Mouse (Mus musculus) heart, embryonic 14.5 days (tissue): ENCODE measurements around the gene Sox5. TPM values are rescaled to one million over a fixed set of nuclear protein-coding genes. Genes with fewer than 3 reads are reported as not detected.

Source experiments
- ATAC-seq: fragments of 200-750 bp; cut with Nextera tagmentation; 2 replicates; pipeline ENCODE4 v1.8.0; 2017; ENCODE audit warnings: low read depth, moderate TSS enrichment; ENCODE audit not compliant: insufficient number of reproducible peaks, insufficient read depth, low FRiP score
- H3K27ac ChIP-seq, 2 experiments: fragments of 200-500 bp in 1 of 2; fragments of 300-500 bp in 1 of 2; sonication (generic) in 1 of 2; replicated peaks in 1 of 2; 2 replicates each; pipeline ENCODE4 v1.5.1; 2012 to 2014; ENCODE audit warnings: low read depth in 2 of 2, low read length in 2 of 2, control low read depth in 1 of 2, mild to moderate bottlenecking in 1 of 2, mixed read lengths in 1 of 2; ENCODE audit not compliant: control insufficient read depth in 1 of 2, insufficient read depth in 1 of 2
- H3K27me3 ChIP-seq: fragments of 300-500 bp; sonication (generic); 2 replicates; pipeline ENCODE4 v1.6.1; 2014; ENCODE audit warnings: mild to moderate bottlenecking, low read length, control low read depth; ENCODE audit not compliant: control insufficient read depth, insufficient read depth
- H3K36me3 ChIP-seq: fragments of 300-500 bp; sonication (generic); 2 replicates; pipeline ENCODE4 v1.6.1; 2014; ENCODE audit warnings: mild to moderate bottlenecking, control low read depth, low read length, mixed read lengths; ENCODE audit not compliant: control insufficient read depth, insufficient read depth
- H3K4me1 ChIP-seq, 2 experiments: fragments of 200-500 bp in 1 of 2; fragments of 300-500 bp in 1 of 2; sonication (generic) in 1 of 2; 2 replicates each; pipeline ENCODE4 v1.6.1; 2012 to 2014; ENCODE audit warnings: low read length in 2 of 2, control low read depth in 1 of 2, mixed read lengths in 1 of 2; ENCODE audit not compliant: control insufficient read depth in 2 of 2, insufficient read depth in 2 of 2
- H3K4me2 ChIP-seq: fragments of 300-500 bp; sonication (generic); 2 replicates; pipeline ENCODE4 v1.6.1; 2014; ENCODE audit warnings: mild to moderate bottlenecking, low read length
- H3K4me3 ChIP-seq, 2 experiments: fragments of 200-500 bp in 1 of 2; fragments of 300-500 bp in 1 of 2; sonication (generic) in 1 of 2; 2 replicates each; pipeline ENCODE4 v1.5.1; 2012 to 2014; ENCODE audit warnings: low read length in 2 of 2, mild to moderate bottlenecking in 2 of 2, control low read depth in 1 of 2, low read depth in 1 of 2, moderate library complexity in 1 of 2; ENCODE audit not compliant: control insufficient read depth in 1 of 2, insufficient read depth in 1 of 2
- H3K9ac ChIP-seq: fragments of 300-500 bp; sonication (generic); 2 replicates; pipeline ENCODE4 v1.6.1; 2014; ENCODE audit warnings: mild to moderate bottlenecking, low read length
- H3K9me3 ChIP-seq: fragments of 300-500 bp; sonication (generic); 2 replicates; pipeline ENCODE4 v1.6.1; 2016; ENCODE audit warnings: low read length, control low read depth; ENCODE audit not compliant: control insufficient read depth
- WGBS: fragments of 180-500 bp; shearing (Covaris S2); extraction: QIAGEN DNeasy Blood & Tissue Kit; methylation state at CpG from one replicate; pipeline ENCODE4 v1.1.7; 2014; 5-methylcytosine and 5-hydroxymethylcytosine counted together
- polyA plus RNA-seq: library from polyadenylated mRNA; unstranded; fragments of >200 nt; fragmentation: Nextera tagmentation; extraction: Ambion mirVana; gene quantifications from 2 replicates; pipeline ENCODE4 v1.2.1, GENCODE M21; 2014

Sox5 gene
- polyA plus RNA-seq, 1 experiment from 2014 or later: 10.6 TPM

DNA sequence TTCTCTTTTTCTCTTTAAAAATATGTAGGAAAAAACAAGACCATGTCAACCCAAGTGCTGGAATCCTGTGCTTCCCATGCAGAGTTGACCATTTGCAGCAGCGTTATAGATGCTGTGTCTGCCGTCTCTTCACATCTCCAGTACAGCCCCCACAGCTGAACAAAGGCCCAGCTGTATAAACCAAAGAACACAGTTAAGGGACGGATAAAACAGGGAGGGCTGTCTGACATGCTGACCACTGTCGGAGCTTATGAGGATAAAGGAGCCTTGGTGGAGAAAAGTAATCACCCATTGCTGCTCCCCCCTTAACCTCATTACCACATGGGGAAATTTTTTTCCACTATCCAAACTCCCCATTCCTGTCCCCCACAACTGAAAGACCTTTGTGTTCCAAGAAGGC is 612.0 kb downstream of the Sox5 start:
- Histone ChIP-seq H3K4me1 (peaks cover 0 to 3% of the 10 kb centered on the region in 2 experiments; a peak in 2 of 4 replicates), H3K27me3 (no peaks in the 10 kb centered on the region), H3K4me2 (no peak overlapping the region), H3K36me3 (no peaks in the 10 kb centered on the region), H3K4me3 (no peak overlapping the region), H3K9ac (no peak overlapping the region), H3K27ac (peak overlapping the region in 1 of 2 experiments; percentile 56; a peak in 1 of 4 replicates), H3K9me3 (no peaks in the 10 kb centered on the region)
- ATAC-seq: no peak
- 60% methylated on average over 4 of the region's 4 CpGs for WGBS

DNA sequence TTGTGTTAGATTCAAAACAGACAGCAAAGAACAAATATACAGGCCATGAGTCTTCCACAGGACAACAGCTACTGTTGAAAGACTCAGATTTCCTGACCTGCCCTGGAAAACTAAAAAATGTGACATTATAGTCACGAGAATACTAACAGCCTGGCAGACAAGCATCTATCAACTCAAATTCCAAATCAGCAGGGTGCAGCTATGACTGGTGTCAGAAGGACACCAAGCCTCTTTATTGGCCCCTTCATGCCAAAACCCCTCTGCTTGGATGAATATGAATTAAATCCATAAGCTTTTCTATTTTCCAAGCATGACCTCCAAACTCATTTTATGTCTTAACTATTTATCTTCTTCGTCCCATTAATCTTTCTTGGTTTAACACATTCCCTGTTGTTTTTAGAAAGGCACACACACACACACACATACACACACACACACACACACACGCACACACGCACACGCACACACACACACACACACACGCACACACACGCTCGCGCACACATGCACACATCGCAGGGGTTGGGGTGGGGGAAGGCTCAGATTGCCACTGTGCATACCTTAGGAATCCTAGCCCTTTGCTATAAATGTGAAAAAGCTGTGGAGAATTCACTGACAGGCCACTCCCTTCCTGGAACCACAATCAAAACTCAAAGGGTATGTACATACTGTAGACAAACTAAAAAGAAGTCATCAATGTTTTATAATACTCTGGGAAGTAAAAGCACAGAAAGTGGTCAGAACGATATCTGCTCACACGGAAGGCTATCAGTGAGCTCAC is 612.9 kb downstream of the Sox5 start:
- Histone ChIP-seq H3K27ac (no peak overlapping the region), H3K27me3 (no peaks in the 10 kb centered on the region), H3K36me3 (no peaks in the 10 kb centered on the region), H3K4me3 (no peak overlapping the region), H3K4me2 (no peak overlapping the region), H3K9me3 (no peaks in the 10 kb centered on the region), H3K9ac (no peak overlapping the region), H3K4me1 (peaks cover 0 to 3% of the 10 kb centered on the region in 2 experiments; a peak in 2 of 4 replicates)
- WGBS: 74% methylated on average over 12 of the region's 12 CpGs
- ATAC-seq: no peak

DNA sequence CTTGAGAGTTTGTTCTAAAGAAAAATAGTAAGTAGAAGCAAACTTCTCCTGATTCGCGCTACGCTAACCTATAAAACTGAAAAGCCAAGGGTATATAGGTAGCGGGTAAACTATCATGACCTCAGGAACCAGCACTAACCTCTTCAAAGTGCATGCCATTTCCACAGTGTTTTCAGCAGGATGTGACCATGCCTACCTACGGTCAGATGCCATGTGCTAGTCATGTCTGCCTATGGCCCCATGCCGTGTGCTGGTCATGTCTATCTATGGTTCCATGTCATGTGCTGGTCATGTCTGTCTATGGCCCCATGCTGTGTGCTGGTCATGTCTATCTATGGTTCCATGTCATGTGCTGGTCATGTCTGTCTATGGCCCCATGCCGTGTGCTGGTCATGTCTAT is 614.7 kb downstream of the Sox5 start:
- Histone ChIP-seq H3K9ac (no peak overlapping the region), H3K4me3 (no peak overlapping the region), H3K9me3 (no peaks in the 10 kb centered on the region), H3K4me2 (no peak overlapping the region), H3K36me3 (no peaks in the 10 kb centered on the region), H3K4me1 (peaks cover 0 to 3% of the 10 kb centered on the region in 2 experiments; a peak in 2 of 4 replicates), H3K27me3 (no peaks in the 10 kb centered on the region), H3K27ac (no peak overlapping the region)
- 96% methylated on average over 7 of the region's 7 CpGs for WGBS
- ATAC-seq: no peak

DNA sequence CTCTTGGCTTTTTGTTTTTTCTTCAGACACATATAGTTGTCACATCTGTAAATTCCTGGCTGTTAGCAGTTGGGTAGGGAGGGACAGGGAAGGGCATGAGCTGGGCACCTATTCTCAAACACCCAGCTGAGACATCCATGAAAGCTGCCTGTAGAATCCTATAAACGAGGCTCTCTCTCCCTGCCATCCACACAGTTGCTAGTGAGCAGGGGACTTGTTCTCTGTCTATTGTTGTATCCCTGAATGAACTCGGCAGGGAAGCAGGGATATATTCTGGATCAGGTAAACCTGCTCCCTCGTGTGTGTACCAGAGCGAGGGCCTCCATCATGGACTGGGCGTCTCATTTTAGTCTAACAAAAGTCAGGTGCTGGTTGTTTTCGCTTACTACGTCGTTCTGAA is 615.1 kb downstream of the Sox5 start:
- H3K4me1 ChIP-seq: peaks cover 0 to 3% of the 10 kb centered on the region in 2 experiments; a peak in 2 of 4 replicates
- H3K9ac ChIP-seq: no peak overlapping the region
- H3K27ac ChIP-seq: peak overlapping the region; percentile 22 to 64; a peak in 3 of 4 replicates
- no peaks in the 10 kb centered on the region for H3K27me3 ChIP-seq
- no peak overlapping the region for H3K4me2 ChIP-seq
- no peak for ATAC-seq
- H3K4me3 ChIP-seq: no peak overlapping the region
- WGBS: 78% methylated on average over 8 of the region's 8 CpGs
- H3K36me3 ChIP-seq: no peaks in the 10 kb centered on the region
- no peaks in the 10 kb centered on the region for H3K9me3 ChIP-seq

DNA sequence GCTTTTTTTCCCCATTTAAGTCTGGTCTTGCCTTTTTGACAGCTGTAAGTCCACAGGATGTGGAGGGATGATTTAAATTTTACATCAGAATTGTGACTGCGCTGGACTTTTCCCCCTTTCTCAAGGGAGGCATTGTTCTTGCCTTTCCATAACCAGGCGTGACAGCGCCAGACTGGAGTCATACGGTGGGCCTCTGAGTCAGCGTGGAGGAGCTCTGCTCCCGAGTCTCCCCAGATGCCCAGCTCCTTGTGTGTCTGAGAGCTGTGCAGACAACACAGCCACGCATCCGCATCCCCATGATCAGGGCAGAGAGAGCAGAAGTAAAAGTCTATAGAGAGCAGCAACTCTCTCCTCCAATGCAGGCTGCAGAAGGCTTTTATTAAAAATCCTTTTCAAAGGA is 615.7 kb downstream of the Sox5 start:
- Histone ChIP-seq H3K36me3 (no peaks in the 10 kb centered on the region), H3K4me1 (peaks cover 0 to 3% of the 10 kb centered on the region in 2 experiments; a peak in 2 of 4 replicates), H3K27ac (peak overlapping the region; percentile 49 to 64; a peak in 3 of 4 replicates), H3K27me3 (no peaks in the 10 kb centered on the region), H3K9me3 (no peaks in the 10 kb centered on the region), H3K9ac (no peak overlapping the region), H3K4me3 (no peak overlapping the region), H3K4me2 (no peak overlapping the region)
- 49% methylated on average over 8 of the region's 8 CpGs for WGBS
- no peak for ATAC-seq

DNA sequence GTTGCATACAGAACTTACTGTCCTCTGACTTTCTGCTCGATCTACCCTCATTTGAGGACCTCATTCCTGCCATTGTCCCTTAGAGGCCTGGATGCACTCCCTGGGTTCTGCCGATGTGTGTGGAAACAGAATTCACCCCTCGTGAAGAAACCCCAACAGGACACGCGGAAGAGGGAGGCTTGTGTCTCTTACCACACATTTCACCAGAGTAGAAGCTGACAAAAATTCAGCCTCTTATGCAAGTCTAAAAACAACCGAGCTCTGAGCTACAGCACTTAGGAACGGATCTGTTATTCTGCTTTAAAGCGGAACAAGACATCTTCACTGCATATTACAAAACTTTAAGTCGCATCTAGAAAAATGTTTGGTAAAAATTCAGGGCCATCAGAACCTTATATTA is 618.3 kb downstream of the Sox5 start:
- Histone ChIP-seq H3K36me3 (no peaks in the 10 kb centered on the region), H3K4me3 (no peak overlapping the region), H3K27me3 (no peaks in the 10 kb centered on the region), H3K4me2 (no peak overlapping the region), H3K9ac (no peak overlapping the region), H3K4me1 (peaks cover 0 to 3% of the 10 kb centered on the region in 2 experiments; a peak in 1 of 4 replicates), H3K9me3 (no peaks in the 10 kb centered on the region), H3K27ac (no peak overlapping the region)
- no peak for ATAC-seq
- WGBS: 80% methylated on average over 9 of the region's 9 CpGs

DNA sequence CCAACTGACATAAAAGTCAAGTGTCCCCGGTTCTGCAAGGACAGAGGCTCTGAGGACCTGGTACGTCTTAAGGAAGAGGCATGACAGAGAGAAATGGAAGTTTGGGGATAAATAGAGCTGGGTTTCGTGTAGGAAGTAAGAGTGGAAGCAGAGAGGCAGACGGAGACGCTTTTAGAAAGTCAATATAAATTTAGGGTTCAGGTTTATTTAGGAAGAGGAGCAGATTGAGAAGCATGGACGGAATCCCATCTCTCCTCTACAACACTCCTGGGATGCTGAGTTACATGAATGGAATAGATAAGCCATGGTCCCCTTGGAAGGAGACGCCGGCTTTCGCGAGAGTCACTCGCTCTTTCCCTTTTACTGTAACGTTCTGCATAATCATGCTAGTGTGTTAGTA is 623.1 kb downstream of the Sox5 start:
- 87% methylated on average over 12 of the region's 12 CpGs for WGBS
- Histone ChIP-seq H3K9ac (no peak overlapping the region), H3K4me2 (no peak overlapping the region), H3K27me3 (no peaks in the 10 kb centered on the region), H3K27ac (no peak overlapping the region), H3K4me1 (0 out of 4 replicates have a peak, but pooled peaks cover 0 to 3% of the 10 kb centered on the region in 2 experiments), H3K36me3 (no peaks in the 10 kb centered on the region), H3K4me3 (no peak overlapping the region), H3K9me3 (no peaks in the 10 kb centered on the region)
- ATAC-seq: no peak
